Mouse (Mus musculus) forebrain, embryonic 14.5 days (tissue): Measurements from ENCODE around the gene Wdr83. TPM values are rescaled to one million over a fixed set of nuclear protein-coding genes. Genes with fewer than 3 reads are reported as not detected.

Experiments
- ATAC-seq: fragments of 200-750 bp; cut with Nextera tagmentation; 2 replicates; pipeline ENCODE4 v1.8.0; 2017; ENCODE audit warnings: mild to moderate bottlenecking, moderate library complexity
- DNase-seq: peaks from one replicate; pipeline ENCODE4 v3.0.0-alpha.2; 2015; ENCODE audit warnings: low spot score
- H3K27ac ChIP-seq: fragments of 300-500 bp; sonication (generic); 2 replicates; pipeline ENCODE4 v1.5.1; 2014; ENCODE audit warnings: low read depth, mild to moderate bottlenecking, control low read depth, low read length, moderate library complexity
- H3K27me3 ChIP-seq: fragments of 300-500 bp; sonication (generic); replicated peaks from 2 replicates; pipeline ENCODE4 v1.6.1; 2014; ENCODE audit warnings: low read length, control low read depth, mixed read lengths; ENCODE audit not compliant: control insufficient read depth, insufficient read depth
- H3K36me3 ChIP-seq: fragments of 300-500 bp; sonication (generic); 2 replicates; pipeline ENCODE4 v1.6.1; 2014; ENCODE audit warnings: low read length, control low read depth; ENCODE audit not compliant: control insufficient read depth, insufficient read depth
- H3K4me1 ChIP-seq: fragments of 300-500 bp; sonication (generic); 2 replicates; pipeline ENCODE4 v1.6.1; 2014; ENCODE audit warnings: antibody characterized with exemption, low read length, control low read depth; ENCODE audit not compliant: control insufficient read depth, insufficient read depth
- H3K4me2 ChIP-seq: fragments of 300-500 bp; sonication (generic); 2 replicates; pipeline ENCODE4 v1.6.1; 2014; ENCODE audit warnings: mild to moderate bottlenecking, control low read depth, low read length
- H3K4me3 ChIP-seq: fragments of 300-500 bp; sonication (generic); 2 replicates; pipeline ENCODE4 v1.5.1; 2014; ENCODE audit warnings: low read depth, low read length, control low read depth
- H3K9ac ChIP-seq: fragments of 300-500 bp; sonication (generic); 2 replicates; pipeline ENCODE4 v1.6.1; 2014; ENCODE audit warnings: mild to moderate bottlenecking, low read length, control low read depth, moderate library complexity
- H3K9me3 ChIP-seq: fragments of 300-500 bp; sonication (generic); replicated peaks from 2 replicates; pipeline ENCODE4 v1.6.1; 2016; ENCODE audit warnings: low read length, control low read depth, mixed read lengths; ENCODE audit not compliant: control insufficient read depth
- WGBS: fragments of 180-500 bp; shearing (Covaris S2); extraction: QIAGEN DNeasy Blood & Tissue Kit; methylation state at CpG from one replicate; pipeline ENCODE4 v1.1.7; 2014; 5-methylcytosine and 5-hydroxymethylcytosine counted together
- polyA plus RNA-seq: library from polyadenylated mRNA; unstranded; fragments of >200 nt; fragmentation: Nextera tagmentation; extraction: Ambion mirVana; gene quantifications from 2 replicates; pipeline ENCODE4 v1.2.1, GENCODE M21; 2014

Wdr83 gene
- polyA plus RNA-seq, 1 experiment from 2014 or later = 50.1 TPM

DNA sequence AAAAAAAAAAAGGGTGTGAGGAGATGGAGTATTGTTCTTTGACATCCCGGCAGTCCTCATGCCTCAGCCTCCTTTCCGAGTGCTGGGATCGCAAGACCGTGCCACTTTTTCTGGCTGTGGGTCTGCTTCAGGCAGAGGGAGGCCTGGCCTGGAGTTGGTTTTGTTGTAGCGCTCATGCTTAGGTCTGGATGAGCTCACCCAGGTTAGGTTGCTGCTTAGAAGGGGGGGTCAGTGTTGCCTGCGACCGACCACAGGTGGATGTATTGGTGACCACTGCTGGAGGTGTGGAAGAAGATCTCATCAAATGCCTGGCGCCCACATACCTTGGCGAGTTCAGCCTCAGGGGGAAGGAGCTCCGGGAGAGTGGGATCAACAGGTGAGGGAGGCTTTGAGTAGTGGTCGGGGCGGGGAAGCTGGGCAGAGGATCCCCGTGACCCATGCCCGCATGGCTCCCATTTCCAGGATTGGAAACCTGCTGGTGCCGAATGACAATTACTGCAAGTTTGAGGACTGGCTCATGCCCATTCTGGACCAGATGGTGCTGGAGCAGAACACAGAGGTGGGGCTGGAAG lies 8.0 kb downstream of the Wdr83 start:
- H3K9me3 ChIP-seq = no peaks in the 10 kb centered on the region
- DNase-seq (no peak), ATAC-seq (no peak)
- H3K9ac ChIP-seq = no peak overlapping the region
- H3K4me1 ChIP-seq = peaks cover 7% of the 10 kb centered on the region
- peaks cover 48% of the 10 kb centered on the region for H3K36me3 ChIP-seq
- H3K4me2 ChIP-seq = no peak overlapping the region
- H3K27me3 ChIP-seq = no peaks in the 10 kb centered on the region
- 91% methylated on average over 15 of the region's 15 CpGs for WGBS
- H3K27ac ChIP-seq = no peak overlapping the region
- H3K4me3 ChIP-seq = no peak overlapping the region

DNA sequence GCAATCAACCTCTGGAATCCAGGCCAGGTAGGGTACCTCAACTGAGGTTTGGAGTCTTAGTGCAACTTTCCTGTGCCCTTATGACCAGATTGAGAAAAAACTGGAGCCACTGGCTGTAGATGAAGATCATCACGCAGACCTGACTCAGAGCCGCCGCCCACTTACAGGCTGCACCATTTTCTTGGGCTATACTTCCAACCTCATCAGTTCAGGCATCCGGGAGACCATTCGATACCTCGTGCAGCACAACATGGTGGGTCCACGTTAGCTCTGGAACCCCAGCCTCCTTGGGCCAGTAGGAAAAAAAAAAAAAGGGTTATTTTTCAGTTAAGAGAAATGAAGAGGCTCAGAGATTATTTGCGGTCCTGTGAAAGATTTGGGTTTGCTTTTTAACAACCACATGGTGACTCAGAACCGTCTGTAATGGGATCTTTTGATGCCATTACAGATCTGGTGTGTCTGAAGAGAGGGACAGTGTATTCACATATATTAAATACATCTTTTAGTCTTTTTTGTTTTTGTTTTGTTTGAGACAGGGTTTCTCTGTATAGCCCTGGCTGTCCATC lies 8.7 kb downstream of the Wdr83 start:
- Histone ChIP-seq H3K36me3 (peaks cover 46% of the 10 kb centered on the region), H3K4me2 (peak overlapping the region; percentile 71), H3K9ac (peak overlapping the region; percentile 73), H3K27me3 (no peaks in the 10 kb centered on the region), H3K9me3 (no peaks in the 10 kb centered on the region), H3K4me1 (peaks cover 7% of the 10 kb centered on the region), H3K27ac (peak overlapping the region; percentile 87), H3K4me3 (peak overlapping the region; percentile 79)
- WGBS = 45% methylated on average over 9 of the region's 9 CpGs
- DNase-seq (no peak), ATAC-seq (peak; percentile 6; the same call in 1 of the 2 replicates)

DNA sequence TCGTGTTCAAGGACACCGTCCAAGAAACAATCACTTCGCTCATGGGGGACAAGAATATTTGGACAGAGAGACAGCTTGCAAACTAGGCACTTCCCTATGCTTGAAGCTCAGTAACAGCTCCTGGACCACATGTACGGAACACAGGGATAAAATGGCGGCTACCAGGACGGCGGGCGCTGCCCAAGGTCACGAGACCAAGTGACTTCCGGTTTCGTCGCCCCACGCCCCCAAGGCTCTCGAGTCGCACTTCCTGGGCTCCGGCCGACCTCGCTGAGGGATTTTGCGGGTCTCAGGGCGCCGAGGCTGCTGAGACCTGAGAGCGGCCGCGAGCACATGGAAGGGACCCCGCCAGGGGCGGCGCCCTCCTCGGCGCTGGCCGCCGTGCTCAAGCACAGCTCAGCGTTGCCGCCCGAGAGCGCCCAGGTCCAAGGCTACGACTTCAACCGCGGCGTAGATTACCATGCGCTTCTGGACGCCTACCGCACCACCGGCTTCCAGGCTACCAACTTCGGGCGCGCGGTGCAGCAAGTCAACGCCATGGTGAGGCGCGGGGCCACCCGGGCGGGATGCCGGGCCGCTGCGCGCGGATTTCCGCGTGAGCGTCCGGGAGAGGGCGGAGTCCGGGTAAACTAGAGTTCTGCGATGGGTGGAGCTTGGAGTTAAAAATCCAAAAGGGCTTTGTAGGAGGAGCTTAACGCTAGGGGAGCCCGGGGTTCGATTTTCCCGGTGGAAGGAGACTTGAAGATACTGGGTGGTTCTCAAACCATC lies 9.4 kb downstream of the Wdr83 start, which contains the start of gene Dhps:
TSS of gene Dhps (plus strand) at position 244 of the 768 bp plus-strand sequence.
- H3K27ac ChIP-seq = peak within 1 kb of the TSS; percentile 87
- ATAC-seq (peak; percentile 93), DNase-seq (peak; percentile 96)
- H3K27me3 ChIP-seq = no peaks in the 10 kb centered on the region
- peak within 1 kb of the TSS; percentile 79 for H3K4me3 ChIP-seq
- under 1% methylated on average over 68 of the region's 68 CpGs for WGBS
- peak within 1 kb of the TSS; percentile 73 for H3K9ac ChIP-seq
- peaks cover 48% of the 10 kb centered on the region for H3K36me3 ChIP-seq
- H3K4me2 ChIP-seq = peak within 1 kb of the TSS; percentile 71
- no peaks in the 10 kb centered on the region for H3K9me3 ChIP-seq
- peaks cover 7% of the 10 kb centered on the region for H3K4me1 ChIP-seq

DNA sequence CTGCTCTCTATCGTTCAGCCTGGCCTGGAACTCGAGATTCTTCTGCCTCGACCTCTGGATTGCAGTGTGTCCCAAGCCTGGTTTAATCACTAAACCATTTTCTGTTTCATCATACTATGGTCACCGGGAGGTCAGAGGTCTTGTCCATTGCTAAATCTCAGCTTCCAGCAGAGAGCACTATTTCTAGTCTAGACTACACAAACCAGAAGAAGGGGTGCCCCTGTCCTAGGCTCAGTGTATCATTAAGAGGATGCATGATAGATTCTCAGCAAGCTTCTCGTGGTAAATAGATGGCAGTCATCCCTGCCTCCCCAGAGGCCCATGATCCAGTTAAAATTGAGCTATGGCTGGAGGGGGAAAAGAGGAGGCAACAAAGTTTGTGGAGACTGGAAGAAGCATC lies 10.1 kb downstream of the Wdr83 start:
- DNase-seq (no peak), ATAC-seq (no peak)
- H3K4me1 ChIP-seq = peaks cover 7% of the 10 kb centered on the region
- H3K9me3 ChIP-seq = no peaks in the 10 kb centered on the region
- H3K9ac ChIP-seq = peak overlapping the region; percentile 73; the same call in 1 of the 2 replicates
- 86% methylated on average over 5 of the region's 5 CpGs for WGBS
- H3K36me3 ChIP-seq = peaks cover 48% of the 10 kb centered on the region
- no peaks in the 10 kb centered on the region for H3K27me3 ChIP-seq
- H3K4me3 ChIP-seq = peak overlapping the region; percentile 79; the same call in 1 of the 2 replicates
- H3K4me2 ChIP-seq = peak overlapping the region; percentile 71
- H3K27ac ChIP-seq = peak overlapping the region; percentile 87

DNA sequence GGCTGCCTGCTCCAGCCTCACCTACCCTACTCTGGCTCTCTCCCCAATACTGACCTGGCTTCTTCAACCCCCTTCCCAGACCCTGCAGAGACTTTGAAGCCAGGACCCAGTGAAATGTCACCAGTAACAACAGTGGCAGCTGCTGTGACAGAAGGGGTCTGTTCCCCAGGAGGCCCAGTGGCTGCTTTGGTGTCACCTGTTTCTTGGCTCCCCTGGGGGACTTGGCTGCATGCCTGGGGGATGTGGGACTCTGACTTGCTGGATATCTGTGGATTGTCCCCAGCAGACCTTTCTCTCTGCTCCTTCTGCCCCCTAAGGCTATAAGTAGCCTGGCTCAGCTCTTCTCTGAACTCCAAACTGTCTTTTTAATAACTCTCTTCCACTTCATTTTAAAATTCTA lies 13.1 kb downstream of the Wdr83 start, which contains the start of gene Gm5741:
TSS of gene Gm5741 (minus strand) at position 1 of the 400 bp plus-strand sequence.
- H3K9me3 ChIP-seq = no peaks in the 10 kb centered on the region
- peaks cover 41% of the 10 kb centered on the region for H3K36me3 ChIP-seq
- H3K4me1 ChIP-seq = peaks cover 7% of the 10 kb centered on the region
- no peak within 1 kb of the TSS for H3K4me3 ChIP-seq
- H3K27ac ChIP-seq = no peak within 1 kb of the TSS
- ATAC-seq = no peak
- H3K4me2 ChIP-seq = no peak within 1 kb of the TSS
- DNase-seq = no peak
- no peaks in the 10 kb centered on the region for H3K27me3 ChIP-seq
- H3K9ac ChIP-seq = no peak within 1 kb of the TSS

DNA sequence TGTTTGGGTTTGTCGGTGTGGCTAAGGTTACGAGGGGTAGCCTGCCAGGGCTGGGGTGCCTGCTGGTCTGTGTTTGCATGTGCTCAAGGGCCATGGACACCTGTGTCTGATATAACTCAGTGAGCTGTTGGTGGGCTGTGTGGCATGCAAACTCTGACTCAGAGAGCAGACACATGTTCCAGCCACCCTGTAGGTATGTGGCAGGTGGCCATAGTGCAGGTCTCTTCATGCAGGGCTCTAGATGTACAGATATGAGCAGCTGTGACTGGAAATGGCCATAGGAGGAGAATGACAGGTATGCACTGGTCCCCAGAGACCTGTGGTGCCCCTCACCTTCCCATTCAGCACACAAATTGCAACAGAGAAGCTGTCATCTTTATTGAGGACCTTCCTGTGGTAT lies 14.0 kb downstream of the Wdr83 start:
- Histone ChIP-seq H3K4me3 (no peak overlapping the region), H3K27me3 (no peaks in the 10 kb centered on the region), H3K9me3 (no peaks in the 10 kb centered on the region), H3K27ac (no peak overlapping the region), H3K4me2 (no peak overlapping the region), H3K4me1 (peaks cover 3% of the 10 kb centered on the region), H3K36me3 (peaks cover 49% of the 10 kb centered on the region), H3K9ac (no peak overlapping the region)
- ATAC-seq (no peak), DNase-seq (no peak)
- WGBS = 89% methylated on average over 2 of the region's 2 CpGs

DNA sequence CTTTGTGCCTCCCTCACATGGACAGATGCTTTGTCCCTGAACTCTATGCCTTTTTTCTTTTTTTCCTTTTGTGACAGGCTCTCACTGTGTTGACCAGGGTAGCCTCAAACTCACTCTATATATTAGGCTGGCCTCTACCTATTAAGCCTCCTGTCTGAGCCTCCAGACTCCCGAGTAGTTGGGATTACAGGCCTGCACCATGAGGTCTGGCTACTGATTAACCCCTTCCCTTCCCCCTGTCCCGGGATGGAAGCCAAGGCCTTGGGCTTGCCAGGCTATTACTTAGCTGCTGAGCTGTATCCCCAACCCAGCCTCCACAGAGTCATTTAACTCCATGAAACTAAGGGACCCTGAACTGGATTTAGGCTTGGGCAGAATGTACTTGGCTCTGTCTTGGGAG lies 15.9 kb downstream of the Wdr83 start:
- Histone ChIP-seq H3K9me3 (no peaks in the 10 kb centered on the region), H3K4me1 (peaks cover 8% of the 10 kb centered on the region; the same call in 1 of the 2 replicates), H3K4me3 (no peak overlapping the region), H3K9ac (no peak overlapping the region), H3K36me3 (peaks cover 51% of the 10 kb centered on the region), H3K27me3 (no peaks in the 10 kb centered on the region), H3K27ac (no peak overlapping the region), H3K4me2 (no peak overlapping the region)
- WGBS = 41% methylated on average over 2 of the region's 2 CpGs
- ATAC-seq = no peak
- no peak for DNase-seq

DNA sequence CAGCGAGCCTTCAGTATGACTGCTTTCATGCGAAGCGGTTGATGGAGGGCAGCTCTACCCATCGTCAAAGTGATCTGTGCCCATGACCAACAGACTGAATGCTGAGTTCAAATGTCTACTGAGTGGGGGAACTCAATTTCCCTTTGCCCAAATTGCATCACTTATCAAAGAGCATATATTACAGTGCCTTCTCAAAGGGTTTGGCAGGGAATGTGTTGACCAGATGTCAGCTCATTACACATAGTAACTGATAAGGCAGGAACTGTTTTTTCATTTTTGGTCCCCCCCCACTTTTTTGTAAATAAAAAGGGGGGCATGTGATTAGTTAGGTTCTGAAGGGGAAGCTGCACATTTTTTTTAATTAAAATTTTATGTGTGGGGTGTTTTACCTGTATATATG lies 18.5 kb downstream of the Wdr83 start:
- H3K9me3 ChIP-seq = no peaks in the 10 kb centered on the region
- H3K4me3 ChIP-seq = no peak overlapping the region
- DNase-seq (no peak), ATAC-seq (no peak)
- 95% methylated on average over 4 of the region's 4 CpGs for WGBS
- no peak overlapping the region for H3K27ac ChIP-seq
- H3K27me3 ChIP-seq = no peaks in the 10 kb centered on the region
- H3K9ac ChIP-seq = no peak overlapping the region
- no peak overlapping the region for H3K4me2 ChIP-seq
- peaks cover 44% of the 10 kb centered on the region for H3K36me3 ChIP-seq
- H3K4me1 ChIP-seq = peaks cover 8% of the 10 kb centered on the region; the same call in 1 of the 2 replicates
